Mouse (Mus musculus): Measurements from ENCODE around the gene Gm7929.
"Not testable (repeated sequence)": the region's sequence is repeated elsewhere in the genome, so short reads cannot be mapped to it uniquely, and the experiment has no call there.

The Gm7929 gene

GRCm38 (mm10) chr14:41750514-41750913 lies at the start of gene Gm7929:
Gene Gm7929, minus strand, starts transcription at chr14:41750614.
- not testable (repeated sequence) for DNase-seq

- not testable (repeated sequence) for DNase-seq
Observed at GRCm38 (mm10) chr14:41772341-41772740, 21.9 kb upstream of the Gm7929 start, which contains the start of gene Gm47189. Gene Gm47189, minus strand, starts transcription at chr14:41772441.

DNA sequence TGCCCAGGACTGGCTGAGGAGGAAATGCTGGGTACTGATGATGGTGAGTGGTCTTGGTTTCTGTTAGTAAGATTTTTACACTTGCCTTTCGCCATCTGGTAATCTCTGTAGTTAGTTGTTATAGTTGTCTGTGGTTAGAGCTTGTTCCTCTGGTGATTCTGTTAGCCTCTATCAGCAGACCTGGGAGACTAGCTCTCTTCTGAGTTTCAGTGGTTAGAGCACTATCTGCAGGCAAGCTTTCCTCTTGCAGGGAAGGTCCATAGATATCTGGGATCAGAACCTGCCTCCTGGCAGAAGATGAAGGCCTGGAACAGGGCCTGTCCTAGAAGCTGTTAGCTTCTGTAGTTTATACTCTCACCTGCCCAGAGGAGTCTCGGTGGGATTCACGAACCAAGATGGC lies 5.5 kb upstream of the Gm7929 start:
- not testable (repeated sequence) for DNase-seq

DNA sequence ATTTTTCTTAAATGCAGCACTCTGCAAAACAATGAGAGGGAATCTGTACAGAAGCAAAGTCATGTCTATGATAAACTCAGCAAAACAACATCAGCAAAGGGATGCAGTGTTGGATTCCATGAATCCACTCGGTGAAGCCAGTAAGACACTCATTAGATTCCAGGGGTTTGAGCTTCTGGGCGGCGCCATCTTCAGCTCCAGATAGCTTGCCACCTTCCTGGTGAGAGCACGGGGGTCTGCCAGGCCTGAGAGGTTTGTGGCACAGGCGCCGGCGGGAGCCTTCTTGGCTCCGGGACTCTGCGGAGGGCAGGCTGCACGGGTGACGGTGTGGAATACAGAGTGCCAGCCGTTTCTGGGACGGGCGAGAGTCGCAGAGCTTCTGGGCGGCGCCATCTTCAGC lies 27.0 kb downstream of the Gm7929 start:
- DNase-seq = not testable (repeated sequence)

DNA sequence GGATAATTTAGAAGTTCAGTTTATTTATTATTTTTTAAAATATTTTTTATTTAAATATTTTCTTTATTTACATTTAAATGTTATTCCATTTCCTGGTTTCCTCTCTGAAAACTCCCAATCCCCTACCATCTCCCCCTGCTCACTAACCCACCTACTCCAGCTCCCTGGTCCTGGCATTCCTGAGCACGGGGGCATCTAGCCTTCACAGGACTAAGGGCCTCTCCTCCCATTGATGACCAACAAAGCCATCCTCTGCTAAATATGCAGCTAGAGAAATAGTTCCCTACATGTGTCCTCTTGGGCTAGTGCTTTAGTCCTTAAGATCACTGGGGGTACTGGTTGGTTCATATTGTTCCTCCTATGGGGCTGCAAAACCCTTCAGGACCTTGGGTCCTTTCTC lies 33.2 kb downstream of the Gm7929 start:
- not testable (repeated sequence) for DNase-seq

- not testable (repeated sequence) for DNase-seq
Observed at GRCm38 (mm10) chr14:41701785-41702184, 48.6 kb downstream of the Gm7929 start, which contains the start of gene Gm8068. Gene Gm8068, minus strand, starts transcription at chr14:41701885.

All from kidney, postnatal 14 days (tissue).